Mouse (Mus musculus): ENCODE results near the gene Clstn3.
"Not testable (repeated sequence)": the region's sequence is repeated elsewhere in the genome, so short reads cannot be mapped to it uniquely, and the experiment has no call there.

Clstn3 gene

DNA sequence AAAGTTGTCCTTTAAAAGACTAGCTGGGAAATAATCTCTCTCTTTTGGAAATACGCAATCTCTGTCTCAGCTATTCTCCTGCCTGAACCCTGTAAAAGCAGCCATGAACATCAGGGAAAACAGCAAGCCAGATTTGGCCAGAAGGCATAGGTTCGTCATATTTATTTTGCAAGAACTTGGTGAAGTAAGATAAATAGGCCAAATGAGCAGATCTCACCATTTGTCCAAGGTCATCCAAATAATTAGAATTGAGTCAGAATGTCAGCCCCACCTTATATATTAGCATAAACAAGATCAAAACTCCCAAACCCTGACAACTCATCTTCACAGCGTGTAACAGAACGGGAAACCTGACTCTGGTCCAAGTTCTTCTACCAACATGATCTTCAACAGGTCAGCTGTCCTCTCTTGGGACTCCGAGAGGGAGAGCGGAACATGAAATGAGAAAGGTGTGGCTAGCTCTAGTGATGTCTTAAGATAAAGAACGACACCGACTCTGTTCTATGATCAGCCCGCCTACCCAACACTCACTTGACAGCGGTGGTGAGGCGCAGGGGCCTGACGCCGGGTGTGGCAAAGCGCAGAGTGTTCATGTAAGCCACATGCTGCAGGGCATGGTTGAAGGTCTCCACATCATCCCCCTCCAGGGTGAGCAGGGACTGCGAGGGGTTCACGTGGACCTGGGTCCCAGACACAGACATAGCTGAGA lies 15.5 kb downstream of the Clstn3 start:
- no peak for DNase-seq (ENCODE audit: low read depth, low spot score)

DNA sequence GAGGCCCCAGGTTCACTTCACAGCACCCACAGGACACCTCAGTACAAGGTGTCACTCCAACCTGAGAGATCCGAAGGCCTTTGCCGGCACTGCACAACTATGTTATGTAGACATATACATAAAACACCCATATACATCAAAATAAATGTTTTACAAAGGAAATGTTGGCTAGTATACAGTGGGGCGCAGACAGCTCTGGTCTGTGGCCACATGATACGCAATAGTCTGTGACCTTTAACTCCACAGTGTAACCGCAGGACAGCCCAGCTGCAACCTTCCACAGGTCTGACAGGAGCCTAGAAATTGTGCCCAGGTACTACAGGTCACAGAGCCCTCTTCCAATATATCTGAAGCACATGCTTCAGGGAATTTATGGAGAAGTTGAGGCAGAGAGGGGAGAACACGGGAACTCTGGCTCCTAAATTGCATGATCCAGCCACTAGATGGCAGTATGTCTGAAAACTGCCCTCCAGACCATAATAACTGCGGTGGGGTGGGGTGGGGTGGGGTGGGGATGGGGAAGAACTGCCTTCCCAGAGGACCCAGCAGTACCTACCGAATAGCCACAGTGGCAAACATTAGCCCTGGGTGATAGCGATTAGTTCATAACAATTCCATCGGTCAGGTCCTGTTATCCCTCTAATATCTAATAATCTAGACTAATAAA lies 16.3 kb downstream of the Clstn3 start:
- no peak for DNase-seq (ENCODE audit: low read depth, low spot score)

DNA sequence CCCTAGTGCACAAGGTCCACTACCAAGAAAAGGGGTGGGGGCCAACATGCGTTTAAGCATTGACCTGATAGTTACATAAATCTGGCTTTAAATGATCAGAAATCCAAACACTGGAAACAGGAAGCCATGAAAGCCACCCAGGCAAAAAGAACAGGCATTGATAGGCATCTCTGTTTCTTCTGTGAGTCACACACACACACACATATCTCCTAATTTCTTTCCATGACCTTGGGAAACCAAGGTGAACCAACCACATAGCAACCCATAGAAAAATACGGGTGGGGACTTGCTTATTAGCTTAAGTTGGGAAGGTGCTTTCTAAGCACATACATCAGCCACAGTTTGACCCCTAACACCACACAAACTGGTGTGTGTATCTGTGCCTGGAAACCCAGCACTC lies 17.2 kb downstream of the Clstn3 start:
- no peak for DNase-seq (ENCODE audit: low read depth, low spot score)

DNA sequence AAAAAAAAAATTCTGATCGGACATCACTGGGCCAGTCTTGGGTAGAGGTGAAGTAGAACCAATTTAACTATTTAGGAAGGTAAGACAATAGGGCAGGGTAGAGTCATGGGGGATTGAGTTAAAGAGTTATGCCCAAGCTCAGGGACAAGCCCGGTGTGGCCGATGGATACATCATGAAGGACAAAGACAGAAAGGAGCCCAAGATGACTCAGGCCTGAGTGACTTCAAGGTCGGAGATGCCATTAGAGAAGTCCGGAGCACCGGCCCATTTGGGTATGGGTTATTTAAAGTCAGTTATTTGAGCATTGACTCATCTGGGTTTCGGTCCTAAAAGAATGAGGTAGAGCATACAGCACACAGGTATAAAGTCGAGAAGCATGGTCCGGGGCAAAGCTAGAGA lies 18.1 kb downstream of the Clstn3 start:
- DNase-seq (ENCODE audit: low read depth, low spot score) = no peak

DNA sequence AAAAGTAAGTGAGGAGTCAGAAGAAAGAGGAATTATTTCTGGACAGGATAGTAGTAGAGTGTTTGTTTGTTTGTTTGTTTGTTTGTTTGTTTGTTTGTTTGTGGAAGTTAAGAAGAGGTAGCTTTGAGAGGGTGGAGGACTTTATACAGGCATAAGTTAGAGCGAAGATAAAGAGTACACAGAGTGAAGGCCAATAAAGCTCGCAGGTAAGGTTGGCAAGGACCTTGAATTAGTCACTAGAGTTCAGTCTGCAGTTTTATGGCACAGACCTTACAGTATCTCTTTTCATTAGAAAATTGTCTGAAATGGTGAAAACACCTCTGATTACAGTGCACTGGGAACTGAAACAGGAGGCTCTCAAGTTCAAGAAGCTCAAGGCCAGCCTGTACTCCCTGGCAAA lies 18.6 kb downstream of the Clstn3 start:
- no peak for DNase-seq (ENCODE audit: low read depth, low spot score)

DNA sequence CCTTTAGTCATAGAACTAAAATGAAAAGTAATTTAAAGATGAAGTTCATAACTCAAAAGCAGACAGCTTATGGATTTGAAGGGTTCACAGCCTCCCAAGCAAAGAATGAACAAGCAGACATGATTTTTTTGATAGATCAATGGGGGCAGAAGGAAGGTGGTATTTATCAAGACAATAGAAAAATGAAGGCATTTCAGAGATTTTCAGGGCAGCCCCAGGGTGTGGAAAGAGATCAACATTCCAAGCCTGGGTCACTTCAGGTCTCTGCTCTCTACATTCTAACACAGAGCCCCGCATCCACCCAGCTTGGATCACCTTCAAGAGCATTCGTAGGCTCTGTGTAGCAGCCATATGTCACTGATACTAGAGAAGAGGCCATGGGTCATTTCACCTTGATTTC lies 21.3 kb downstream of the Clstn3 start:
- no peak for DNase-seq (ENCODE audit: low read depth, low spot score)

DNA sequence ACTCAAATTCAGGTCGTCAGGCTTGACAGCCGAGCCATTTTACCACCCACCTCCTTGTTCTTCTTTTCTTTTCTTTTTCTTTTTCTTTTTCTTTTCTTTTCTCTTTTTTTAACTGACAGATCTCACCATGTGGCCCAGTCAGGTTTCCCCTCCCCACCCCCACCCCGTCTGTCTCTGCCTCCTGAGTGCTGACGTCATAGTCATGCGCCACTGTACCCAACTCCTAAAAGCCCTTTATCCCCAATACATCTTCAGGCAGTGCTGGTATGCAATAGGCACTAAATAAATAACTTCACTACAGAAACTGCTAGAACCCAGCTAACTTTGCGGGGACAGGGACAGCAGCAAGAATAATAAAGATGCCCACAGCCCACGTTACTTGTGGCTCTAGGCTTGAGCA lies 28.3 kb downstream of the Clstn3 start:
- DNase-seq (ENCODE audit: low read depth, low spot score) = no peak

DNA sequence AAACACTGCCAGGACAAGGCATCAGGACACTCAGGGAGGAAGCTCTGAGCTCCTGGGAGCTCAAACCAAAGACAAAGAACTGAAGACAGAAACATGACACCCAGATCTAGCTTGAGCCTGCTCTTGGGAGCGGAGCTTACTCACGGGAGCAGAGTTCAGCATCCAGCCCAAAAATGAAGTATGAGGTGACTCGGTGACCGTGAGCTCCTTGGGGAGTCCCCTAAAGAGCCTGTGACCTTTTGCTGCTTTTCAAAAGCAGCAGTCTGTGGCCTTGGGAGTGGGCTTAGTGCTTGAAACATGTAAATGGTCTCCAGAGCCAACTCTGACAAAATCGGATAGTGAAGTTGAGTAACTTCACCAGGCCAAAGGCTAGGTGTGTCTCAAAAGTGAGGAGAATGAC lies 29.4 kb downstream of the Clstn3 start:
- DNase-seq (ENCODE audit: low read depth, low spot score) = no peak

DNA sequence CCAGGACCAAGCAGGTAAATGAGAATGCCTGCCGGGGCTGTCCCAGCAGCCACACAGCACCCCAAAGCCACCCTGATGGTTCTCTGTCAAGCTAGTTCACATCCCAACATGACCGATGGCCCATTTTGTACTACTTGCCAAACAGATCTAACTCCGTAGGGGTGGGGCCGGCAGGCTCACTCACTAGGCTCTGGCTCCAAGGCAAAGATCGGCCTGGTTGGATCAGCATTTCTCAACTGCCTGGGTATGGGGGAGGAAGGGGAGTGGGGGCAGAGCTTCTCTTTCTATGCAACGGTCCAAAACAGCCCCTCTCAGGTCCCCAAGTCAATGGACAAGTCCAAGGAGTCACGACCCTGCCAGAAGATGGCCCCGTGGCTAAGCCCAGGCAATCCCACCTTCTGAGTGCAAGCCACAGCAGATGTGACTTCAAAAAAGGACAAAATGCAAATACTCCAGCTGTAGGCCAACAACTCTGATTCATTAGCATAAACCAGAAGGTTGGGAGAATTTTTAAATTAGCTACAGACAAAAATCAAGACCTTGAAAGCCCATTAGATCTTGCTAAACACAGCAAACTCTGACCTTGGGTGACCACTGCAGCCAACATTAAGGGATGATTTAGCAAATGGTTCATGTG lies 30.8 kb downstream of the Clstn3 start:
- no peak for DNase-seq (ENCODE audit: low read depth, low spot score)

DNA sequence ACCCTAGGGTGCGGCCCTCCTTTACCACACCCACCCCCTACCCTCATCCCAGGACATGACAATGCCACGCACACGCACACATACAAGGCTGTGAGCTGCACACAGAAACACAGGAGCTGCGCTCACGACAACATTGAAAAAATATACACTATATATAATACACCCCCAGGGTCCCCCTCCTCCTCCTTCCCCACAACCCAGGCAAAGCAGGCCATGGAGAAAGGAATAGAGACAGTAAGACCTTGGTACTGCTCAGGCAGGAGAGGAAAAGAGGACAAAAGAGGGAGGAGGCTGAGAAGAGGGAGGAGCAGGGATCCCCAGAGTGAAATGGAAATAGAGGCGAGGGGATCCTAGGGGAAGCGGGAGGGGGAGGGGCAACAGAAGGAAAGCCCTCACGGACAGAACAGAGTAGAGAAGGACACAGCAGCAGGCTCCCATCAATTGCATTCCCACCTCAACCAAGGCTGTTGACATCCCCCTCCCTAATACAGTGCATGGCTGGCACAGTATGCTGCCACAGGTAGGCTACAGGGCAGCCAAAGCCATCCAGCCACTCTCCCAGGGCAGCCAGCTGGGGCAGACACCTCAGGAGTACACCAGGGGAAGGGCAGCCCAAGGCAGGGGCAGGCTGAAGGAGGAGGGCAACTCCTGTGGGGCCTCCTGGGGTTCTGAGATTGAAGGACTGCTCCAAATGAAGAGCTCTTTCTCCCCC lies 33.7 kb downstream of the Clstn3 start:
- DNase-seq (ENCODE audit: low read depth, low spot score) = no peak

DNA sequence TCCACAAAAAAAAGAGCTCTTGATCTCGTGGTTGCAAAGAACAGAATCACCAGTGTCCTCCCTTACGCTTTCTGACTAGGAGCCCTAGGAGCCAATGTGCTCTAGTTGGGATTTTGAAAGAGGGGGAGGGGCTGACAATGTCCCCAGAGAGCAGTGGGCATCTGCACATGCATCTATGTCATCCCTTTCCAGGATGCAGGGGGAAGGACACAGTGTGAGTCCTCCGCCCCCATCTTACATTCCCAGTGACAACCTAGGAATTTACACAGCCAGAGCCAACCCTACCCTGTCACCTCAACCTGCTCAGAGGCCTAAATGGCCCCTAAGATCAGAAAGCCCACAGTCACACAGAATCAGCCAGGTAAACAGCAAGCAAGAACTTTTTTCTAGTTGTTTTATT lies 34.2 kb downstream of the Clstn3 start:
- DNase-seq (ENCODE audit: low read depth, low spot score) = no peak

DNA sequence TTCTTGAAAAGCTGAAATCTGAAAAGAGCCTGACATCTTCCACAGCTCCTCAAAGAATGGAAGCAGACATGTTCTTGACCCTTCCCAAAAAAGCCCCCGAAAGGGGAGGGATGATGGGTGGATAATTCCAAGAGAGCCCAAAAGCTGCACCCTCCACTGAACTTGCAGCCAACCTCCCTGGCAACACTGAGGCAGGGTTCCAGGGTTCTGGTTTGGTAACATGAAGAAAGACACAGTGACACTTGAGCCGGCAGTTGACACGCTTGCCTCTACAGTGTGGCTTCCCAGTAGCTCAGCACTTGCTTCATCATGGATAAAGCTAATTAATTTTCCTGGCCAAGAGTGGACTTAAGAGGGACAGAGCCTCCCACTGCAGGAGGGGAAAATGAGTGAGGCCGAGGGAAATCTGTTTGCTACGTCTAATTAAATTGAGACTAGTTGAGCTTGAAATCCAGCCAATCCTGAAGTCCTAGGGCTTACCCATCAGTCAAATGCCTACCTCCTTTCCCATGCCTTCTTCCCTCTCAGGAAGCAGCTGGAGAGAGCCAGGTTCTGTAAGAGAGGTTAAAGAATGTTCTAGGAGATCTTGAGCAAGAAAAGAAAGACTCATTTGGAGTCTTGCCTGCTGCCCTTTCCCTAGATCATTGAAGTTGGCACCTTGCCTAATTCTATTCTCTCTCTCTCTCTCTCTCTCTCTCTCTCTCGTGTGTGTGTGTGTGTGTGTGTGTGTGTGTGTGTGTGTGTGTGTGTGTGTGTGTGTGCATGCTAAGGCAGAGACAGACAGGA lies 36.6 kb downstream of the Clstn3 start:
- DNase-seq (ENCODE audit: low read depth, low spot score) = no peak

DNA sequence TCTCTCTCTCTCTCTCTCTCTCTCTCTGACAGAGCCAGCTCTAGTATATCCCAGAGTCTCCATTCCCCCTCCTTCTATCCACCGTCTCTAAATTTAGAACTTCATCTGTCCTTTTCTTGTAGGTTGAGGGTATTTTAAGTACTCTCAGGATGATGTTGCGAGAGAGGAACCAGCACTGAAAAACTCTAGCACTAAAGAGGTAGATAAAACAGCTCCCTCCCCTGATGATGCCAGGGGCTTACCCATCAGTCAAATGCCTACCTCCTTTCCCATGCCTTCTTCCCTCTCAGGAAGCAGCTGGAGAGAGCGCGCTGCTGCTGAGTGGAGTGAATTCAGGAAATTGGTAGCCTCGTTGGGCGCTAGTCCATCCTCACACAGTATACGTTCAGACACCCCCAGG lies 37.3 kb downstream of the Clstn3 start:
- no peak for DNase-seq (ENCODE audit: low read depth, low spot score)

DNA sequence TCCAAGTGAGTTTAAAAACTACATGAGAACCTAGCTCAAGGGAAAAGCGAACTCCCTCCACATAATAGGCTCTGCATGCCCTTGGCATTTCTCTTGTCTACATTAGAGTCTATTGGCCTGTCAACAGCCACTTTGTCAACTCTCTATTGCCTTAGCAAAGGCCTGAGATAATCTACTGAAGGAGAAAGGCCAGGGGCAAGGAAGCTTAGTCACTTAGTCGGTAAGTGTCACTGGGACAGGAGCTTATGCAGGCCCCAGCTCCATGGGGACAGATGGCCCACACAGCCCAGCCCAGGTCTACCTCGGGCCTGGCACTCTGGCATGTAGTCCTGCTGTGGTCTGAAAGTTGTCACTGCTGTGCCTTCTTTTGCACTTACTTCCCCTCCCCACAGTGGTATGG lies 38.0 kb downstream of the Clstn3 start:
- DNase-seq (ENCODE audit: low read depth, low spot score) = no peak

DNA sequence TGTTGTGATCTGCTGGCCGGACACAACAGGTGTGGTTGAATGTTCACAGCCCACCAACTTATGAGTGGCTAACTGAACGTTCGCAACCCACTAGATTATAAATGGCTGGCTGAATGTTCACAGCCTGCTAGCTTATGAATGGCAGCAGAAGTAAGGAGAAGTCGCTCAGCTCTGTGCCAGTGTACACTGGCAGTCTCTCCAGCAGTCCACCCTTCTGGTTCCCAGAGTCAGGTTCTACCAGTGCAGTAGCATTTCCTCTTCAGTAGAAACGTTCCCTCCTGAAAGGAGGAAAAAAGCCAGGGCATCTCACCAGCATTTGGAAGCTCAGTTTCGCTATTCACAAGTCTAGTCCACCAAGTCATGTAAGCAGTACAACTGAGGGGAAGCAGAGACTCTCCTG lies 39.1 kb downstream of the Clstn3 start:
- no peak for DNase-seq (ENCODE audit: low read depth, low spot score)

DNA sequence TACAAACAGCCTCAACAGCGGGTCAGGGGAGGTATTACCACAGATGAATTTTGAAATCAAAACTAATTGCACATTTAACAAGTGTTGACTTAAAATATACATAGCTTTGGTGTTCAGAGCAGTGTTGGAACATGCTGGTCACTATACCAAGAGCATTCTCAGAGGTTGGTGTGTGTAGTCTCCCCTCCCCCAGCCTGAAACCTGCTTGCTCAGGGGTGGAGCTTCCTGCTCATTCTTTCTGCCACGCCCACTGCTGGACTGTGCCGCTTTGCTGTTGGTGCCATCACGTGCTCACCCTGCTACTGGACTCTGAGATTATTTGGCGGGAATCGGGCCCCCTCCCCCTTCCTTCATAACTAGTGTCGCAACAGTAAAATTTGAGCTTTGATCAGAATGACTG lies 39.6 kb downstream of the Clstn3 start:
- DNase-seq (ENCODE audit: low read depth, low spot score) = not testable (repeated sequence)

DNA sequence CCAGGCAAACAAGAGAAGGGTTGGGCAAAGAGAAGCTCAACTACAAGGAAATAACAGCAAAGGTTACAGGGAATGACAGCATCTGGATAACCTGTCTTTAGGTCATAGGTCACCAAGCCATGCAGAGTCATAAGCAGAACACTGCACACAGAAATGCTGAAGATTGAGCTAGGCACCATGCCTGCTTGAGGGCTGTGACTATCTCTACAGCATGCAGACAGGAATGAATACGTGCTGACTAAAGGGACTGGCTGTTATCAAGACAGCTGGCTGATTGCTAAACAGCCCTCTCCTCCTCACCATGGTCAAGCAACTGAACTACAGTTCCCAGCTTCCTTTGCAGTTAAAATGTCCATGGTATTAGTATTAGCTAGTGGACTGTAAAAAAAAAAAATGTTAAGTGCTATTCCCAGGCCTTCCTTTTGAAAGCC lies 40.5 kb downstream of the Clstn3 start:
- DNase-seq (ENCODE audit: low read depth, low spot score) = no peak

DNA sequence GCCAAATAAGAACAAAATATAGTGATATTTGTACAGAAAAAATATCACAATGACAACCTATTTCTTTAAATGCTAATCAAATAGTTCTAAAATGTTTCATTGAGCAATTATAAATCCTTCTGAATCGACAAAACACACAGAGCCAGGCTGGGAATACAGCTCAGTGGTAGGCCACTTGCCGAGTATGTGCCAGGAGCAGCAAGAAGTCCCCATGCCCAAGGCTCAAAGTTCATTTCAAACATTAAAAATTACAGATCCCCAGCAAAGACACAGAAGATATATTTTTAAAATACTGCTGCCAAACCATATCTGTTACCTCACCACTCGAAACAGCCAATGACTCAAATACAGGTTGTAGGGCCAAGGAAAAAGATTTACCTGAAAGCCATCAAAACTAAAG lies 45.9 kb downstream of the Clstn3 start:
- no peak for DNase-seq (ENCODE audit: low read depth, low spot score)

DNA sequence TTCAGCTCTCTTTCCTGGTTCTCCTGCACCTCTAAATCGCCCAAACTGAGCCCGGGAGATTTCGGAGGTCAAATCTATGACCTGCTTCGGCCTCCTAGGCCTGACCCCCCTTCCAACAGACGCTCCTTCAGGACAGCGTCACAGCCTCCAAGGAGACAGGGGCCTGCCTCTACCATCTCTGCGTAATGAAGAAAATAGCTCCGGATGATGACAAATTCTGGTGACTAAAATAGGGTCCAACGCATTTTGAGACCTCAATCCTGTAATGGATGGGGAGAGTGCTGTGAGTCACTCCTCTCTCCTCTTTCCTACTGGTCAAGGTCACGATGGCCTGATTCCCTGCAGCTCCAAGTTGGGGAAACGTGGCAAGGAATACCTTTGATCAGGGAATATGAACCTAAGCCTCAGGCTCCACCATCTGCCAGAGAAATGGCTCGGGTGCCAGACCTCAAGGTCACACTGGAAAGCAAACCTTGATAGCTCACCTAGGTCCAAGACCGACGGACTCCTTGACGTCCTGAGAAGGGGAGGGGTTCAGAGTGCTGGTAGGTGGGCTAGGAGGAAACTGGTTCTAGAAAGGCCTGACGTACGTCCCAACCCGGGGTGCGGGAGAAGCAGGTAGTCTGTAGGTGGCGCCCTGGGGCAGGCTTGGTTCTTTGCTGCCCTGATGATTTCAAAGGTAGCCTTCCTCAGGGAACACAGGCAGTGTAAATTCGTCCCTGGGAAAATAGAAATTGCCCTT lies 49.1 kb downstream of the Clstn3 start:
- DNase-seq (ENCODE audit: low read depth, low spot score) = peak; percentile 62

DNA sequence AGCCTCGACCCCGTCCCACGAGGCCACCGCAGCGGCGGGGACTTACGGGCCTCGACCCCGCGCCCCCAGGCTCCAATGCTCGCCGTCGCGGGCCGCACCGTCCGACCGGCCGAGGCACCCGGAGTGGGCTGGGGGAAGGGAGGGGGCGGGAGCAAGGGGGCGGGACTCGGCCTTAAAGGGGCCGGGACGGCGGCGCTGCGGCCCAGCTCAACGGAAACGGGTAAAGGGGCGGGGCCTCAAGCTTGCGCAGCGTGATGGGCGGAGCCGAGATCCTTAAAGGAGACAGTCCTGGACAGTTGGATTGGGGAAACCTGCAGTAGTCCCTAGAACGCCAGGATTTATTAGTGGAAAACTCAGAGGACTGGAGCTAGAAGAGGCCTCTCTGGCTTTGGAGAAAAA lies 49.7 kb downstream of the Clstn3 start, which contains the start of gene Pex5:
Pex5 (minus strand) TSS at position 141 of the 399 bp plus-strand sequence.
- DNase-seq (ENCODE audit: low read depth, low spot score) = peak; percentile 93
